Mouse (Mus musculus) bone marrow macrophage, adult 2 months (primary cell): Measurements from ENCODE around the gene Ifitm7. TPM values are rescaled to one million over a fixed set of nuclear protein-coding genes. Genes with fewer than 3 reads are reported as not detected.
"Not testable (repeated sequence)": the region's sequence is repeated elsewhere in the genome, so short reads cannot be mapped to it uniquely, and the experiment has no call there.

Source experiments
- H3K27ac ChIP-seq: 2 replicates; pipeline ENCODE4 v1.5.1; 2012; ENCODE audit warnings: low read depth, low read length; ENCODE audit not compliant: insufficient read depth
- H3K4me1 ChIP-seq: 2 replicates; pipeline ENCODE4 v1.6.1; 2012; ENCODE audit warnings: low read length; ENCODE audit not compliant: control insufficient read depth, insufficient read depth
- H3K4me3 ChIP-seq: 2 replicates; pipeline ENCODE4 v1.5.1; 2012; ENCODE audit warnings: mild to moderate bottlenecking, low read length, moderate library complexity; ENCODE audit not compliant: insufficient read depth
- CTCF ChIP-seq: IDR thresholded peaks from 2 replicates; pipeline ENCODE4 v1.5.1; 2012; ENCODE audit warnings: low read depth, mild to moderate bottlenecking, low read length, moderate library complexity
- POLR2A ChIP-seq: IDR thresholded peaks from 2 replicates; pipeline ENCODE4 v1.6.1; 2012; ENCODE audit warnings: mild to moderate bottlenecking, low read depth, low read length, borderline replicate concordance
- polyA plus RNA-seq: library from polyadenylated mRNA; stranded (reverse); fragments of >200 nt; gene quantifications from 2 replicates; pipeline ENCODE4 v1.2.4, GENCODE M21; 2012; ENCODE audit not compliant: missing spikeins, insufficient read depth, insufficient read length

The Ifitm7 gene
- polyA plus RNA-seq, 1 experiment: not detected

DNA sequence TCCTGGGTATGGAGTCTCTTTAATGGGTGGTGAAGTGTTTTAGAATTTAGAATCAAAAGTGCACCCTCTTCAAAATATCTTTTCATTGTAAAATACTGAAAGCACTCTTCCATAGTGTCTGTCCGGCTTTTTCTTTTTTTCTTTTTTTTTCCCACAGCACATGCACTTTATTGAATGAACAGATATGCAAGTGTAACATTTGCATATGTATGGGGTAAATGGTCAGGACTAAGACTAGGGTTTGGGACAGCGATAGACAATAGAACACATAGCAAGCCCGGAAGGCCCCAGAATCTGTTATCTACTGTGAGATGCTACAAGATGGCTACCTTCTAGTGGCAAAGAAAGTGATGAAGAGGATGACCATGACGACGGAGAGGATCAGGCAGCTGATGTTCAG is 3.5 kb downstream of the Ifitm7 start:
- Histone ChIP-seq H3K27ac (no peak overlapping the region), H3K4me1 (no peaks in the 10 kb centered on the region), H3K4me3 (no peak overlapping the region)
- no peak for TF ChIP-seq POLR2A
- no peak for TF ChIP-seq CTCF

DNA sequence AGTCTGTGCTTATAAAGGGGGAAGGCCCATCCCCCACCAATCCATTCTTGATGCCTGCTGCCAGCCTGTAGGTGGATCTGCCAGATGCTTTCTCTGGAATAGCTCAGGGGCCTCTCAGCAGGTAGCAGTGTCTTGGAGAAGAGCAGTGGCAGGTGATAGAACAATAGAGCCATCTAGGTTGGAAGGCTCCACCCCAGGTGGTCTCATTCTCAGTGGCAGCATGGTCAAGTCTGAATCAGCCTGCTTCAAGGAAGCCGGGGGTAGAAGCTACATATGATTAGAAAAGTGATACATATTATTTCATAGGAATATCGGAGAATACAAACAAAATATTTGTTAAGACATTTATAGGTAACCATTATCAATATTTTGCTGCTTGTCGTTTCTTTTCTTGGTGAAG is 5.0 kb downstream of the Ifitm7 start:
- H3K4me1 ChIP-seq, H3K4me3 ChIP-seq, H3K27ac ChIP-seq: not testable (repeated sequence)

- H3K27ac ChIP-seq, H3K4me3 ChIP-seq, H3K4me1 ChIP-seq: not testable (repeated sequence)
Measured at GRCm38 (mm10) chr16:13977026-13977425, 9.7 kb downstream of the Ifitm7 start.

- H3K27ac ChIP-seq, H3K4me3 ChIP-seq, H3K4me1 ChIP-seq: not testable (repeated sequence)
Measured at GRCm38 (mm10) chr16:13976358-13976896, 10.3 kb downstream of the Ifitm7 start.

- Histone ChIP-seq H3K27ac (no peak overlapping the region), H3K4me3 (no peak overlapping the region), H3K4me1 (no peaks in the 10 kb centered on the region)
- TF ChIP-seq CTCF (no peak), POLR2A (no peak)
Measured at GRCm38 (mm10) chr16:13972051-13972450, 14.6 kb downstream of the Ifitm7 start.

DNA sequence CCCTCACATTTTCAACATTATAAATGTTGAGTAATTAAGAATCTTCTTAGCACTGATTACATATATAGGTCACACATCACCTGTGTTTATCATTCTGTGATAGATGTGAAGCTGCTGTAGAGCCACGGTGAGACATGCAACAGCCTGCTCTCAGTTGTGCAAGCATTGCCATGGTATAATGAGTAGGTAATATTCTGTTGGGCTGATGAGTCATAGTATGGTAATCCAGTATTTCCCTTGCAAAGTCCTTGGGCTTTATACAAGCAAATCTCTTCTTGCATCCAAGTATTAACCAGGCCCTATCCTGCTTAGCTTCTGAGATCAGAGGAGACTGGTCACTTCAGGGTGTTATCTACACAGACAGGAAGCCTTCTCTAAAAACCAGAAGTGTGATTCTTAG is 17.6 kb downstream of the Ifitm7 start:
- no peaks in the 10 kb centered on the region for H3K4me1 ChIP-seq
- H3K4me3 ChIP-seq: no peak overlapping the region
- TF ChIP-seq POLR2A (no peak), CTCF (no peak)
- H3K27ac ChIP-seq: no peak overlapping the region

DNA sequence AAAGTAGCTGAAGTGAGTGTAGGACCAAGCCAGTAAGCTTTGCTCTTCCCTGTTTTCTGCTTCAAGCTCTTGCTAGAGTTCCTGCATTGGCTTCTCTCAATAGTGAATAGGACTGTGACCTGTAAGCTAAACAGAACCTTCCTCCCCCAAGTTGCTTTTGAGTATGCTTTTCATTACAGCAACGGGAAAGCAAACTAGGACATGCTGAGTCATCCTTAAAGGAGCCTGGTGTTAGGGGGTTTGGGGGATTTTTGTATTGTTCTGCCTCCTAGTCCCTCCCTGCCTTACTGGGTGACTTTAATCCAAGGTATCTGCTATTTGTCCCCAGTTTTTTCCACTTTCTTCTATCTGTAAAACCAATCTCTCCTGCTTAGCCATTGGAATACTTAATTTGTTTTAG is 24.6 kb downstream of the Ifitm7 start:
- no peak overlapping the region for H3K27ac ChIP-seq

GRCm38 (mm10) chr16:13951245-13951644 is 35.4 kb downstream of the Ifitm7 start:
- TF ChIP-seq POLR2A (no peak), CTCF (no peak)
- no peaks in the 10 kb centered on the region for H3K4me1 ChIP-seq

More for the DNA sequence above, 24.6 kb downstream of the Ifitm7 start:
- H3K4me3 ChIP-seq: no peak overlapping the region
- H3K4me1 ChIP-seq: peaks cover 2% of the 10 kb centered on the region; the same call in 1 of the 2 replicates
- TF ChIP-seq POLR2A (no peak), CTCF (no peak)

DNA sequence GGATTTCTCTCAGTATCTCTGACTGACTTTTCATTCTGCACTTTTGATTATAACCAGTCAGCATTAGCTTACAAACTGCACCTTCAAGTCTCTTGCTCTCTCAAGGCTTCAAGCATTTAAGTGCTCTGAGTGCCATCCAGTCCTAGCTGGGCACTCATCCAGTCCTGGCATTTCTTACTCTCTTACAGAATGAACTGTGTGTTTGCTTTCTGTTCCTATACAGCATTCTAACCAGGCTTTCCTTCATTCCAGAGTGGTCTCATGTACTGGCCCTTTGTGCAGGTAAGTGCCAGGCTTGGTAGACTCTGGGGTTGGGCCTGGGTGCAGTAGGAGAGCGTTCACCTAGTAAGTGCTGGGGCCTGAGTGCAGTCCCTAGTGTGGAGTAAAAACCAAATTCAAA is 40.4 kb downstream of the Ifitm7 start:
- no peak for TF ChIP-seq POLR2A
- TF ChIP-seq CTCF: no peak
- H3K4me3 ChIP-seq: no peak overlapping the region
- H3K27ac ChIP-seq: no peak overlapping the region
- peaks cover 5% of the 10 kb centered on the region for H3K4me1 ChIP-seq

More at GRCm38 (mm10) chr16:13951245-13951644, 35.4 kb downstream of the Ifitm7 start:
- Histone ChIP-seq H3K27ac (no peak overlapping the region), H3K4me3 (no peak overlapping the region)

DNA sequence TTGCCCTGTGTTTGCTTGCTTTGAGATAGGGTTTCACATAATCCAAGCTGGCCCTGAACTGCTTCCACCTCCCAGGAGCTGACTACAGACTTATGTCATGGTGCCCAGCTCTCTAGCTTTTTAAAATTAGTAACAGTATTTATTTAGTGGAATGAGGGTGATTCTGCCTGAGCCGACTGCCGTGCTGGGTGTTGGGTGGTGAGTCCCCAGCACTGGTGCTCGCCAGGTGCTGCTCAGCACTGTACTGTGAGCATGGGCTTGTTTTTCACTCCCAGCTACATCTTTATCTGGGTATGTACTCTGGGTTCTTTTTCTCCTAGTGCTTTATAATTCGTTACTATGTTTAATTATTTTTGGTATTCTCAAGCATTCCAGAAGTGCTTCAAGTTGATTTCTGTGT is 41.5 kb downstream of the Ifitm7 start:
- Histone ChIP-seq H3K4me1 (peaks cover 5% of the 10 kb centered on the region), H3K4me3 (no peak overlapping the region), H3K27ac (no peak overlapping the region)
- TF ChIP-seq POLR2A (no peak), CTCF (no peak)

GRCm38 (mm10) chr16:13944752-13945151 is 41.9 kb downstream of the Ifitm7 start:
- Histone ChIP-seq H3K4me1 (peaks cover 5% of the 10 kb centered on the region), H3K4me3 (no peak overlapping the region), H3K27ac (no peak overlapping the region)
- TF ChIP-seq POLR2A (no peak), CTCF (no peak)
